Mouse (Mus musculus) left cerebral cortex, postnatal 36 days (tissue): ENCODE results near the gene Efhc1. TPM values are rescaled to one million over a fixed set of nuclear protein-coding genes. Genes with fewer than 3 reads are reported as not detected.

Experiments
- DNase-seq, 2 experiments: peaks; one replicate each; pipeline ENCODE4 v3.0.0; 2021 to 2022; ENCODE audit warnings: low spot score in 2 of 2, mixed read lengths in 1 of 2
- intact Hi-C: fragments of 180-260 bp; cut with DNase I; formaldehyde crosslinking; loops from one replicate; pipeline ENCODE4 v1.15.1; 2025
- total RNA-seq, 2 experiments: library from RNA; stranded (reverse); gene quantifications; 2 replicates each; pipeline ENCODE4 v1.2.3; 2021

Efhc1 gene
- total RNA-seq, 2 experiments from 2014 or later = 1.6 TPM

DNA sequence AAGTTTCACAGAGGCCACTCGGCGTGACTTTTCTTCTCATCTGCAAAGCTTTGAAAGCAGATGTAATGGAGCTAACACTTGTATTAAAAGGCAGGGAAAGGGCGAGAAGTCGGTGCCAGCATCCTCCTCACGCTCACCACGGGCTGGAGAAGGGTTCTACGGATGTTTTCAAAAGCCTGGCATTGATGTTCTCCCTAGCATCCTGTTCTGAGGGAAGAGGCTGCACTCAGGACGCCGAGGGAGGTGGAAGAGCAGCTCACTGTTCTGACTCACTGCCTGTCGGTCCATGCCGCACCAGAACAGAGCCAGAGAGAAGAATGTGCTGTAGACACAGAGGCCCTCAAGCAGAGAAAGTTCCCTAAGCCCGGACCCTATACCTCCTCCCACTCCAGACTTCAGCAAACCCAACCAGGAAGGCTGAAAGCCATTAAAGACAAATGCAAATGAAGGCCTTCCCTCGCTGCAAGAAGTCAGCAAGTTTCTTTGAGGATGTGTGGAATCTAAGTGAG lies 46.5 kb downstream of the Efhc1 start:
- no peak for DNase-seq
- intact Hi-C loops = no loop called here

DNA sequence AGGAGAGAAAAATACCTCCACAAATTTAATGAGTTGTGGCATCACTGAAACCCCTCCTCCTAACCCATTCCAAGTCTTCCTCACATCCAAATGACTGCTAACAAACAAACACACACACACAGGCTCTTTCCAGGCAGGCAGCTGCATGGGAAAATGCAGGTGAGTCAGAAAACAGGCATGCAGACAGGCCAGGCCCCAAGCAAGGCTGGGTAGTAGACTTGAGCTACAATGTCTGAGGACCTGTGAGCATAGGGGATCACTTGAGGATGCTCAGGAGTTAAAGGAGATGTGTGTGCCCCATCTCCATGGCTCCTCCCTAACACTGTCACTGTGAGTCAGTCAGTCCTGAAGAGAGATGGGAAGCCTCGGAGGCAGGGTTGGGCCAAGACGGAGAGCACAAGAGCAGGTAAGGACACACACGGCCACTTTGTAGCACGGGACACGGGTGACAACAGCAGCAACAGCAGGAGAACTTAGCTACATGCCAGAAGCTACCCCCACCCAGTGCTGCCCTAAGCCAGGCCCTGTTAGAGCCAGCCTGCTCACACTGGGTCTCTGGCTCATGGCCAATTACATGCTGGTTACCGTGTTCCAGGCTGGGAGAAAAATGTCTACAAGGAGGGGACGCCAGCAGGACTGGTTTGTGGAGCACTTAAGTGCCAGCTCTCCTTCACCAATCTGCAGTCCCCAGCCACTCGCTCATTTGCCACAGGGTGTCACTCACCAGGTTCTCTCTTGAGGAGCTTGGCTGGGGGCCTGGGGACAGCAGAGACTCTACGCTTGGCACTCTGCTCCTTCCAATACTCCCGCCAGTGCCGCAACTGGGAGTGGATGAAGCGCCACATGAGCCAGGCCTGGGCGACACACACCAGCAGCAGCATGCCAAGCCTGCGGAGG lies 51.1 kb downstream of the Efhc1 start:
- intact Hi-C loops = no loop called here
- DNase-seq = no peak

DNA sequence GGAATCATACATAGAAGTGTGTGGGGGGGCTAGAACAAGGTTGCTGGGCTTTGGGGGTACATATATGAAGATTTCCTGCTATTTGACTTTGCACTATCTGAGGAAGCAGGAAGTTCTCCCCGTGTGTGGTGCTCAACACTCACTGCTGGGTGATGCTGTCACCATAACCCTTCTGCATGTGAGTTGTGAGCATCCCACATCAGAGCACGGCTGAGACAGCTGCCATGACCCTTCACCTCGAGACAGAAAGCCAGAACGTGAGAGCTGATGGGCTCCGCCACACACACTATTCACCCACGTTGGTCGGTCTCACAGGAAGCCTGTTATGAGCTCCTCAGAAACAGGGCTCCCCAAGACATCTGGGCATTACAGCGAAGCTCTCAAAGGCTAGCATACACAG lies 53.2 kb downstream of the Efhc1 start:
- intact Hi-C loops = no loop called here
- no peak for DNase-seq

DNA sequence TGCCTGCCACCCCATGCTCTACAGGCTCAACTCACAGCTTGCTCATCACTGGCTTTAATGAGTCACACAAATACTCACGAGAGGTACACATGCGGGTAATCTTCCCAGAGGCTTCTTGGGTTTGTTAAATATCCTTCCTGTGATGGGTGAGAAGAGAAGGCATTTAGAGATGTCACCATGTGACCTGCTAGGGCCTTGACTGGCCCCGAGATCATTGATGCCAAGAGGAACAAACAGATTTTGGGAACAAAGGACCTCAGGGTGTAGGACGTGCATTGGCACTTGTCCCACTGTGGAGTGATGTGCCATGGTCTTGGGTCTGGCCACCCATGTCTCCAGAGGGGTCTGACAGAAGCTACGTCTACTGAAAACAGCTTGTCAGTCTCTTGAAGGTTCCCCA lies 55.3 kb downstream of the Efhc1 start:
- intact Hi-C loops = no loop called here
- no peak for DNase-seq

DNA sequence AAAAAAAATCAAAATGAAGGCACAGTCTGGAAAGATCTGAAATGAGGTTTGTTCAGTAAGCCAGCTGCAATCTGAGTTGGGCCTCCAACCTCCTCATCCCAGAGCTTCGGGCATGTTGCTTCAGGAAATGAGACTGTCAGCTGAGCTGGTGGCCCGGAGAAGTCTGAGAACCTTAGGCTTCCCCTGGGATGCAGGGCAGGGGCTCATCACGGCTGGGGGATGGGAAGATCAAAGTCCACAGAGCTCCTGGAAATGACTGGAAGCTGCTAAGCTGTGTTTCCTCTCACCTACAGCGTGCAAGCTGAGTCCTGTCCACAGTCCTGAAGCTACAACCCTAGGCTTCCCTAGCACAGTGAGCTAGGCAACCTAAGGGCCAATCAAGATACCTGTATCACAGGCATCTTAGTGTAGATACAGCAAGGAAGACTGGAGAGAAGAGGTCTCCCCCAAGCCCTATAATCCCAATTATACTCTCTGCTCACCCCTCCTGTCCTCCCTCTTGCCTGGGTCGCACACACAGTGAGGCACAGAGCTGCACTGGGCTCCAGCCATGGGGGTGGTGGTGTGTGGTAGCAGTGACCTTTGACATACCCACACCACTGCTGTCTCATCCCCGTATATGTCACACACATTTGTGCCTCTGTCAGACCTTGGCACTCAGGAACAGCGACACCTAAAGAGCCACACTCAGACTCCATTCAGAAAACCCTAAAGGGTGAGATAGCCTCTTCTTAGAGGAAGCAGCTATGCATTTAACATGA lies 56.7 kb downstream of the Efhc1 start:
- DNase-seq = no peak
- intact Hi-C loops = no loop called here

DNA sequence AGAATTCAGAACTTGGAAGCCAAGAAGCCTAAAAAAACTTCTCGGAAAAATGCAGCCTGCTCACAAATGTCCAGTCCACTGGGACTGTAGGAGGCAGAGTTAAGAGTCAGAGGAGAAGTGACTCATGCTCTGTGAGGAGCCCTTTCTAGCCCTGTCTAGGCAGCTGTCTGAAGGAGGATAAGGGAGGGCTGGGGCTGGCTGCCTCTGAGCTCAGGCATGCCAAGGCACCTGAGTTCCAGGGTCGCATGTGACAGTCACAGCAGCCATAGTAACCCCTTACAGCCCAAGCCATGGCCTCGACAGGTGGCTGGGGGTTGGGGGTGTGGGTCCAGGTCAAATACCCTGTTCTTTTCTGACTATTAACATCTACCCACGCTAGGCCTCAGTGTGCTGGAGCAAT lies 57.5 kb downstream of the Efhc1 start:
- intact Hi-C loops = no loop called here
- DNase-seq = no peak

DNA sequence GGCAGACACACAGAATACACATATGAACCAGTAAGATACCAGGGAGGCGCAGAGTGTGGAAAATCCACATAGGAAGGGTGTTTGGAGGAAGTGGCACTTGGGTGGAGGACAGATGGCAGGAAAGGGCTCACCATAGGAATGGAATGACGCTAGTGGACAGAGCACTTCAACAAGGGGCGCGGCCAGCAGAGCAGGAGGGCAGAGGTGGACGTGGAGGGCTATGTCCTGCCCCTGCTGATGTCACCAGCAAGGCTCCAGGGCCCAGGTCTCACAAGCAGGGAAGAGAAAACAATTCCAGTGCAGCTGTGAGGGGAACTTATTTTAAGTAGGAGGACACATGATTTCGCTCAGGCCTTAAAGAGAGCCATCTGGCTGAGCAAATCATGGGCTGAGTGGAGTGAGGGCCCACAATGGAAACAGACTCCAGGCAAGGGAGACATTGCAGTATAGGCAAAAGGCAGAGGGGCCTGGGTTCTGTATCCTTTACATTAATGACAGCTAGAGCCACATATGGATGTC lies 58.9 kb downstream of the Efhc1 start:
- DNase-seq = no peak
- intact Hi-C loops = no loop called here

DNA sequence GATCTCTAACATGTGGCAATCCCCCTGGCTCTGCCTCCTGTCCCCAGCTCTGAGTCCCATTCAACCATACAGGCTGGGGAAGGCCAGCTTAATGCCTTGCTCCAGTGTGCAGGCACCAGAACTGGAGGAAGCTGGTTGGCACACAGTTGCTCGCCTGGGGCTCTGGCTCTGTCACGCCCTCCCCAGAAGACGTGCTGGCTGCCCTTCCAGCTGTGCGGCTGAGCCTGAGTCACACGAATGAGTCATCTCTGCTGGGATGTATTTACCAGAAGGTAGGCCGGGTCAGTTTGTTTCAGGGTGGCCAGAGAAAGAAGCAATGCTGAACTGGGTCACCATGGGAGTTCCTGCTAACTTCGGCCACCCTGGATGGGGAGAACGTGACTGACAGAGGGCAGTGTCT lies 63.0 kb downstream of the Efhc1 start:
- intact Hi-C loops = no loop called here
- no peak for DNase-seq

DNA sequence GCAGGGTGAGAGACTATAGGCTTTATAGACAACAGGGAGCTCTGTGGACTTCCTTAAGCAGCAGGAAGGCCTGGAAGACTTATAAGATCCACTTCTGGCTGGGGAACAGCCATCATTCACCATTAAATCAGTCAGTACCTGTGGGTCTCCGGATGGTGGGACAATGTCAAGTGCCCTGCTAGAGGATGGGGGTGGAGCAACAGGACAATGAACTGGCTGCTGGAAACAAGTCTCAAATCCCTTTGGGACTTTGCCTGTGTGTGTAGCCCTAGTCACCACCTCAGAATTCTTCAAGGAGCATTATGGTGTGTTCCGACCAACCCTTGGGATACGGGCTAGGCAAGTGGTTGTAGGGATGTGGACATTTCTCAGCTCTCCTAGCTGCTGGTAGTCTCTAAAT lies 71.7 kb downstream of the Efhc1 start:
- intact Hi-C loops = no loop called here
- no peak for DNase-seq

DNA sequence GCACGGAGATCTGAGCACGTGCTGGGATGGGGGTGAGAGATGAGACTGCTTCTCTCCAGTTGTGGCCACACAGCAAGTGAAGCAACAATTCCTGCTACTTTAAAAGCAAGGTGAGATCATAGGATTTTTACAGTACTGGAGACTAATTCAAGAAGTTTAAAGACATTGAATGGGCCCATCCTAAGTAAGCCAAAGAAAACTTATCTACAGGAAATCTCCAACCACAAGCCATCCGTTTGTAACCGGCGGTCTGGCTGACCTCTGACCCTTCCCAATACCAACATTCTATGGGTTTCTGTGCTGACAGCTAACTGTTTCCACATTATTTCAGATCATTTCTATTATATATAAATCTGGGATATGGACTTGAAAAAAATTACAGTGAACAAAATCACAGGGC lies 73.8 kb downstream of the Efhc1 start:
- DNase-seq = no peak
- intact Hi-C loops = no loop called here

DNA sequence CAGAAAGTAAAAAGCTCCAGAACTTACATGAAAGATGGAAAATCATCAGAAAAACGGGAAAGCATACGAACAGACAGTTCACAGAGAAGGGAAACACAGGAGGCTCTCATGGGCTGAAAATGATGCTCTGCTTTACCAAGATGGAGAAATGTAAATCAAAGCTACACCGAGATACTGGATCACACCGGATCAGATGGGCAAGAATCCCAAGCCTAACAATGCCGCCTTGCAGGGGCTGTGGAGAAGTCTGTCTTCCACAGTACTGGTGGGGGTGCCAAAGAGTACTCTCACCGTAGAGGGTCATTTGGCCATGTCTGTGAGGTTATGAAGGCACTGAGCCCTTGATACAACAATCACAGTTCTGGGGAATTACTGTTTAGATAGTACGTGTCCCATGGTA lies 75.1 kb downstream of the Efhc1 start:
- intact Hi-C loops = no loop called here
- DNase-seq = no peak

DNA sequence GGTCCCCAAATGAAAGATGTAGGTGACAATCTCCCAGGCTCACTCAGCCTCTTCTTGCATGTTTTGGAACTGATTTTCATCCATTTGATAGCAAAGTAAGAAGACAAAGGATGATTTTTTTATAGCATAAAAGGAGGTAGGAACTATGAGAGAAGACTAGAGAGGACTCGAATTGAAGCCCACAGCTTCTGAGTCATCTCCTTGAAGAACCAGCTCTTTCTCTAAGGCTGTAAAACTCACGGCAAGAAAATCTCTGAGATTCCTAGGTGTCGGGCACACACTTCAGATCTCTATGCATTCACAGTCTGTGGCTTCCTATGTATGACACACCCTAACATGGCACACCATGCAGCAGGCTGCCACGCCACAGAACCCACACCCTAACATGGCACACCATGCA lies 77.6 kb downstream of the Efhc1 start:
- DNase-seq = no peak
- intact Hi-C loops = no loop called here

DNA sequence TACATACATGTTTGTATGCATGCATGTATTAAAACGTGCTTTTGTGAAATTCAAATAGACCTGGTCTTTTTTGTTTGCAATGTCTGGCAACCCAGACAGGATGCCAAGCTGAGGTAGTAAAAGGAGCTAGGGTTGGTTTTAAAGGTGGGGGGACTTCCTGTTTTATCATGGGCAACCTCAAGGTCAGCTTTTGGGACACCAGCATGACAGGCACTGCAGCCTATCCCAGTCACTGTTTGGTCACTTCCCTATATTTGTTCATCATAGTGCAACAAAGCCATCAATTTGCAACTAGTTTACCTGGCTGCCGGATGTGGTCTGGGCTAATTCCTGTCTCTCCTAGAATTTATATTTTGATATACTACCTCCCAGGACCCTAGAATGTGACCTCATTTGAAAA lies 80.2 kb downstream of the Efhc1 start:
- intact Hi-C loops = no loop called here
- DNase-seq = no peak

DNA sequence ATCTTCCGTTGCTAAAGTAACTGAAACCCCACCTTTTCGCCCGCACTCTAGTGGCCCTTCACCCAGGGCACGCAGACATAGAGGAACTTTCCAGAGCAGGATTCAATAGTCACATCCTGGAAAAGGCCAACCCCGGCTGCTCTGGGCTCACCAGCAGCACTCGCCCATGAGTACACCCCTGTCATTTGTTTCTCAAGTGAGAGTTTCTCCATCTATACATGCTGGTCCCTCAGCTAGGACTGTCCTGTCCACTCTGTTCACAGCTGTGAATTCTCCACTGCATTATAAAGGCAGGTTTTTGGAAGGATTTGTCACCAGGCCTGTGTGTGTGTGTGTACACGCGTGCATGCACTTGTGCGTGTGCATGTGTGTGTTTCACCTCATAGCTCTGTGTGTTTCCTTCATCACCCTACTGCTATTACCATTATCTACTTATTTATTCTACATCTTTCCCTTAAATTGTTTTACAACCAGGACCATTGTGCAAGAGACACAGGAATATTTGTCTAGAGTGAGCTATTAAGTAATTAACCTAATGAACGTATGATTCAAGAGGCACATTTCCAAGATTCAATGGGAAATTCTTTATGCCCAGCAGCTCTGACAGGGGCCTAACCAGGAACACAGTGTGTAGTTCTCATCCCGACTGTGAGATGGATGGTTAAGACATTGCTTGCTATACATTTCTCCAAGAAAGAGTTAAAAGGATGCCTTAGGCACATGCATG lies 81.8 kb downstream of the Efhc1 start:
- DNase-seq = no peak
- intact Hi-C loops = no loop called here

DNA sequence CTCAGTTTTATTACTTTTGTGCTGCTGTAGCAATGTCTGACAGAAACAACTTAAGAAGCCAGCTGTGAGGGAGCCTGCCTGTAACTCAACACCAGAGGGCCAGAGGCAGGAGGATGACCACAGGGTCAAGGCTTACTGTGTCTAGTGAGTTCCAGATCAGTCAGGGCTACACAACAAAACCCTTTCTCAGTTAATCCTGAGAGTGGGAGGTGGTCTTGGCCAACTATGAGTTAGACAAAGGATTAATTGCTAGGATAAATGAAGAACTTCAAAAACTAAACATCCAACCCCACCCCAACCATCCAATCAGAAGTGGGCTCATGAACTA lies 82.3 kb downstream of the Efhc1 start:
- intact Hi-C loops = no loop called here
- DNase-seq = no peak

DNA sequence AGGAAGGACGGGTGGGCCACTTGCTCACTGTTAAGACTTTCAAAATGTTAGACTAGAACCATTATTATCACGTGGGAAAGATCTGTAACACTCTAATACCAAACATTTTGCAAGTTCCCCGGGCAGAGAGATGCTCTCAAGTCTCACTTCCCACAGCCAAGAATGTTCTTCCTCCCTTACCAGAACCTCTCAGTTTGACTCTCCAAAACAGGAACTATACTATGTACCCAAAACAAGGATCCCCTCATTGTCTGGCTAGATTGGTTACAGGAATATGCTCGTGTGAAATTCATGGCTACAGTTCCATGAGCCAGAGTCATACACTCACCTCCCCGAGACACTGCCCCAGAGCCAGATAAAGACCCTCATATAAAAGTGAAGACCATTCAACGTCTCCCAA lies 84.5 kb downstream of the Efhc1 start:
- DNase-seq = no peak

DNA sequence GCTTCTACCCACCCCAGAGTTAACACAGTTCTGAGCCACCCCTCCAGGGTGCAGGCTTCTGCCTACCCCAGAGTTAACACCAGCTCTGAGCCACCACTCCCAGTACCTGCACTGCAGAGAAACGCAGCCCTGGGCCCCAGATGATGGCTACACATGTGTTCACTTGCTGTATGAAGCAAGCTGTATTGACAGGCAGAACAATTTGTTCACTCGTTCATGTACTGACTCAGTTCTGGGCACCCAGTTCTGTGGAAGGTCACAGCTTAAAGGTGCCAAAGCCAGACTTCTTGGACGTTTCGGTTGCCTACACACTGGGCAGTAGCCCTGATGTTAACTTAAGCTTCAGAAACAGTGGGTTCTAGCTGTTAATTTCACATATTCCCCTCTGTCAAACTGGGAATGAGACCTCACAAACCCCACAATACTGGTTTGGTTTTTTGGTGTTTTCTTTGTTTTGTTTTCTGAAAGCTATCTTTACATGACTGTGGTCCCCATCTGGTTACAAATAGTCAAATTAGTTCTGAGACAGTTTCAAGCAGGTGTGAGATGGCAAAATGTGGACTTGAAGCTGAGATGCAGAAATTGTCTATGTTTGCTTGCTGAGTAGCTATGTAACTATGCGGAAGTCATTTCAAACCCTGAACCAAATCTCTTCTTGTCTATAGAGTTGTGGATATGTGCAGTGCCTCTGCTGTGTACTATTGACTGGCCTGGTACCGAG lies 86.6 kb downstream of the Efhc1 start:
- no peak for DNase-seq
- intact Hi-C loops = no loop called here

More for the DNA sequence above, 84.5 kb downstream of the Efhc1 start:
- intact Hi-C loops = no loop called here

DNA sequence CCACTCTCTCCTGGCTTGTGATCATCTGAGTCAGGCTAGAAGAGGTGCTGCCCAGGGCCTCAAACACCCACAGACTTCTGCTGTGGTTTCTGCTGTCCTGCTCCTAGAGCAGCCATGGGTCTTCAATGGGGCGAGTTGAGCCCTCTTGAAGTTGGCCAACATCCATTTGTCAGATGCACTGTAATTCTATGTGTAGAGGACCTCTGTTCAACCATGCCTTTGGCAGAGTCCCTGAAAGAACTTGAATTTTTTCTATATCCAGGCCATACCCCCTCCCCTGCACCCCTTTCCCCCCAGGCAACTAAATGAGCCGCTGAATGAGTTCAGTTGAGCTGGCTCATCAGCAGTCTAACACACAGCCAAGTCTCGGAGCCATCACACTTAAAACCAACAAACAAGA lies 88.1 kb downstream of the Efhc1 start:
- DNase-seq = no peak
- intact Hi-C loops = no loop called here

DNA sequence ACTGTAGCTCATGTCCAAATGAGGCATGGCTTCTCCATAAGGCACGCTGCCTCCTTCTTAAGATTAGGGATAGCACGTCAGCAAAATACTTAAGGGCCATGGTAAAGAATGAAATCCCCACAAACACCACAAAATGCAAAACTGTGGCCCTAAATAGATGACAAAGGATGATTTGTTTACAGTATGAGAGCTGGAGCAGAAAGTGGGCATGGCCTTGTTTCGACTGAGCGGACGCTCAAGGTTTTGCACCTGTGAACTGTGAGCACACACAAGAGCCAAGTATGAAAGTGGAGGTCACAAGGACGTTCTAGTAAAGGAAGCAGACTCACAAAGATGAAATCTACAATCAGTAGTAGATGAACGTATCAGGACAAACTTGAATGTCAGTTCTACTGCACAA lies 88.7 kb downstream of the Efhc1 start:
- intact Hi-C loops = no loop called here
- DNase-seq = no peak
